Mouse (Mus musculus): ENCODE data around the gene Sik3. TPM values are rescaled to one million over a fixed set of nuclear protein-coding genes. Genes with fewer than 3 reads are reported as not detected.

Sik3 gene
- polyA plus RNA-seq, 1 experiment from 2014 or later, result 12.6 TPM

GRCm38 (mm10) chr9:46016417-46016816 lies 3.8 kb downstream of the Sik3 start:
- Histone ChIP-seq H3K9ac (replicated peaks) (no peak overlapping the region), H3K36me3 (peaks cover 18% of the 10 kb centered on the region), H3K4me1 (replicated peaks) (peaks cover 40% of the 10 kb centered on the region), H3K4me2 (no peak overlapping the region), H3K27ac (no peak overlapping the region), H3K27me3 (no peaks in the 10 kb centered on the region), H3K9me3 (no peaks in the 10 kb centered on the region), H3K4me3 (replicated peaks) (no peak overlapping the region)
- WGBS, result 69% methylated on average over 4 of the region's 4 CpGs
- ATAC-seq (ENCODE audit: insufficient number of reproducible peaks, insufficient read depth, low FRiP score, low TSS enrichment, low read depth), result no peak

DNA sequence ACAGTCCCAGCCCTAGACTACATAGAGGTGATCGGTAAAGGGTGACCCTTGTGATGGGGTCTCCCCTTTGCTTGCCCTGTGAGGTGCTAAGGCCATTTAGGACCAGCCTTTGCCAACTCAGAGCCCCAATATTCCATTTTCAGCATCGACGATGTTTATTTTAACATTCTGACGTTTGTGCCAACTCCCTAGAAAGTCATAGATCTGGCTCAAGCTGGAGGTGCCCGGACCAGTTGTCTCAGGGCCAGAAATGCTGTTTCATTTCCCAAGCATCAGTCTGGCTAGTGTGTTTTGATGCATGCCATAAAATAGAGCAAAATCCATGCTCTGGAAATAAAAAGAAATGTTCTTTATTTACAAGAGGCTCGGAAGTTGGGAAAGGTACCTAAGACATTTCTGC lies 5.7 kb downstream of the Sik3 start:
- Histone ChIP-seq H3K27ac (no peak overlapping the region), H3K9ac (replicated peaks) (no peak overlapping the region), H3K4me2 (no peak overlapping the region), H3K9me3 (no peaks in the 10 kb centered on the region), H3K27me3 (no peaks in the 10 kb centered on the region), H3K4me1 (replicated peaks) (peaks cover 37% of the 10 kb centered on the region), H3K36me3 (peaks cover 19% of the 10 kb centered on the region), H3K4me3 (replicated peaks) (no peak overlapping the region)
- no peak for ATAC-seq (ENCODE audit: insufficient number of reproducible peaks, insufficient read depth, low FRiP score, low TSS enrichment, low read depth)
- WGBS, result 92% methylated on average over 6 of the region's 6 CpGs

DNA sequence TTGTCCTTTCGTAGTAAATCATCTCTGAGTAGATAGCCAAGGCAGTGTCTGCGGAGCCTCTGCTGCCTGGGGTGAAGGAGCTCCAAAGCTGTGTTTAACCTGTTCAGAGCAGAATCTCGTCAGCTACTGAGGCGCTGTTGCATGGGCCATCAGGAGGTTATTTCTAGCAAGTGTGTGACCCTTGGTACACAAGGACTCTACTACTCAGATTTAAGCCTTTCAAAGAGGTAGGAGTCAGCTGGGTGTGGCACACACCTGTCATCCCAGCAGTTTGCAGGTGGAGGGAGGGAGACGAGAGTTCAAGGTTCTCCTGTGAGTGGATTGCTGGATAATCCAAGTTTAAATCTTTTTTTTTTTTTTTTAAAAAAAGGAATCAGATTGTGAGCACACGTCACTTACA lies 7.4 kb downstream of the Sik3 start:
- WGBS, result 83% methylated on average over 6 of the region's 6 CpGs
- H3K27me3 ChIP-seq, result no peaks in the 10 kb centered on the region
- no peak for ATAC-seq (ENCODE audit: insufficient number of reproducible peaks, insufficient read depth, low FRiP score, low TSS enrichment, low read depth)
- H3K4me1 ChIP-seq (replicated peaks), result peaks cover 23% of the 10 kb centered on the region
- peaks cover 19% of the 10 kb centered on the region for H3K36me3 ChIP-seq
- no peak overlapping the region for H3K4me3 ChIP-seq (replicated peaks)
- H3K4me2 ChIP-seq, result no peak overlapping the region
- H3K27ac ChIP-seq, result no peak overlapping the region
- no peaks in the 10 kb centered on the region for H3K9me3 ChIP-seq
- no peak overlapping the region for H3K9ac ChIP-seq (replicated peaks)

DNA sequence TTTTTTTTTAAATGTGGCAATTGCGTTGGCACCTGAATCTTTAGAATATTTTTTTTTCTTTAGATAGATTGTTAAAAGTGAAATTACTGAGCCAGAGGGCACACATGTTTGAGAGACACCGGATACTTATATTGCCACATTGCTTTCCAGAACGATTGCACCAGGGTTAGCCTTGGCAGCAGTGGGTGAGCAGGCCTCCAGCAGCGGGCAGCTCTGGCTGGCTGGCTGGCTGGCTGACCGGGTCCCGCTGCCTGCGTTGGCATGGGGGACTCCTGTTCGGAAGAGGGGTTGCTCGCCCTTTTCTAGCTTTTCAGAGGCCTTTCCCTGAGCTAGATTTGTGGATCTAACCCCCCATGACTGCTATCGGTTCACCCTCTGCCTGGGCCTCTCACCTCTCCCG lies 11.0 kb downstream of the Sik3 start:
- no peak for ATAC-seq (ENCODE audit: insufficient number of reproducible peaks, insufficient read depth, low FRiP score, low TSS enrichment, low read depth)
- Histone ChIP-seq H3K27ac (no peak overlapping the region), H3K9me3 (no peaks in the 10 kb centered on the region)

GRCm38 (mm10) chr9:46026058-46026849 lies 13.6 kb downstream of the Sik3 start:
- no peak overlapping the region for H3K4me2 ChIP-seq
- peaks cover 2% of the 10 kb centered on the region; the same call in 1 of the 2 replicates for H3K36me3 ChIP-seq
- H3K4me1 ChIP-seq (replicated peaks), result peaks cover 29% of the 10 kb centered on the region
- H3K9me3 ChIP-seq, result no peaks in the 10 kb centered on the region
- 86% methylated on average over 9 of the region's 9 CpGs for WGBS
- no peak for ATAC-seq (ENCODE audit: insufficient number of reproducible peaks, insufficient read depth, low FRiP score, low TSS enrichment, low read depth)
- H3K4me3 ChIP-seq (replicated peaks), result no peak overlapping the region
- H3K9ac ChIP-seq (replicated peaks), result no peak overlapping the region
- H3K27me3 ChIP-seq, result no peaks in the 10 kb centered on the region
- no peak overlapping the region for H3K27ac ChIP-seq

More for the DNA sequence above, 11.0 kb downstream of the Sik3 start:
- Histone ChIP-seq H3K4me1 (replicated peaks) (0 out of 2 replicates have a peak, but pooled peaks cover 12% of the 10 kb centered on the region), H3K4me3 (replicated peaks) (no peak overlapping the region), H3K9ac (replicated peaks) (no peak overlapping the region), H3K36me3 (peaks cover 13% of the 10 kb centered on the region), H3K27me3 (no peaks in the 10 kb centered on the region), H3K4me2 (no peak overlapping the region)
- 94% methylated on average over 11 of the region's 11 CpGs for WGBS

DNA sequence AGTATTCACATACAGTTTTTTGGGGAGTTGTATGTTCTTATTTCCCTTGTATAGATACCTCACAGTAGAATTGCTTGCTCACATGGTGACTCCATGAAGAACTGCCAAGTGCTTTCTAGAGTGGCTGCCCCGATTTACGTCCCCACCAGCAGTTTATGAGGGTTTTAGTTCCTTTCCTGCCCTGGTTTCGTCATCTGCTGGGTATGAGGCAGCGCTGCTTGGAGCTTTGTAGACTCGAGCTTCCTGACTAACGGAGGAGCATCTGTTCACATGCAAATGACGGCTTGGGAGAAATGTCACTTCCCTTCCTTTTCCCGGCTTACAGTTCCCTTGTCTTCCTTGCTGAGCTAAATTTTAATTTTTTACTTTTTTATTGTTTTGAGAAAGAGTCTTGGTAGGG lies 15.4 kb downstream of the Sik3 start:
- Histone ChIP-seq H3K27me3 (no peaks in the 10 kb centered on the region), H3K4me3 (replicated peaks) (no peak overlapping the region), H3K36me3 (no peaks in the 10 kb centered on the region), H3K9ac (replicated peaks) (no peak overlapping the region), H3K4me1 (replicated peaks) (peaks cover 46% of the 10 kb centered on the region), H3K27ac (no peak overlapping the region), H3K4me2 (no peak overlapping the region), H3K9me3 (no peaks in the 10 kb centered on the region)
- WGBS, result 24% methylated on average over 8 of the region's 8 CpGs
- ATAC-seq (ENCODE audit: insufficient number of reproducible peaks, insufficient read depth, low FRiP score, low TSS enrichment, low read depth), result no peak

- Histone ChIP-seq H3K9ac (replicated peaks) (no peak overlapping the region), H3K27me3 (no peaks in the 10 kb centered on the region), H3K4me3 (replicated peaks) (no peak overlapping the region), H3K9me3 (no peaks in the 10 kb centered on the region), H3K4me2 (no peak overlapping the region), H3K27ac (no peak overlapping the region), H3K4me1 (replicated peaks) (peaks cover 44% of the 10 kb centered on the region), H3K36me3 (no peaks in the 10 kb centered on the region)
- 62% methylated on average over 6 of the region's 6 CpGs for WGBS
- no peak for ATAC-seq (ENCODE audit: insufficient number of reproducible peaks, insufficient read depth, low FRiP score, low TSS enrichment, low read depth)
Measured at GRCm38 (mm10) chr9:46029534-46029933, 16.9 kb downstream of the Sik3 start.

- no peaks in the 10 kb centered on the region for H3K27me3 ChIP-seq
- H3K27ac ChIP-seq, result no peak overlapping the region
- H3K4me3 ChIP-seq (replicated peaks), result no peak overlapping the region
- H3K9ac ChIP-seq (replicated peaks), result no peak overlapping the region
- H3K9me3 ChIP-seq, result no peaks in the 10 kb centered on the region
- 76% methylated on average over 5 of the region's 5 CpGs for WGBS
- ATAC-seq (ENCODE audit: insufficient number of reproducible peaks, insufficient read depth, low FRiP score, low TSS enrichment, low read depth), result no peak
- H3K4me2 ChIP-seq, result no peak overlapping the region
- H3K36me3 ChIP-seq, result no peaks in the 10 kb centered on the region
- H3K4me1 ChIP-seq (replicated peaks), result peaks cover 50% of the 10 kb centered on the region
Measured at GRCm38 (mm10) chr9:46030184-46030583, 17.6 kb downstream of the Sik3 start.

DNA sequence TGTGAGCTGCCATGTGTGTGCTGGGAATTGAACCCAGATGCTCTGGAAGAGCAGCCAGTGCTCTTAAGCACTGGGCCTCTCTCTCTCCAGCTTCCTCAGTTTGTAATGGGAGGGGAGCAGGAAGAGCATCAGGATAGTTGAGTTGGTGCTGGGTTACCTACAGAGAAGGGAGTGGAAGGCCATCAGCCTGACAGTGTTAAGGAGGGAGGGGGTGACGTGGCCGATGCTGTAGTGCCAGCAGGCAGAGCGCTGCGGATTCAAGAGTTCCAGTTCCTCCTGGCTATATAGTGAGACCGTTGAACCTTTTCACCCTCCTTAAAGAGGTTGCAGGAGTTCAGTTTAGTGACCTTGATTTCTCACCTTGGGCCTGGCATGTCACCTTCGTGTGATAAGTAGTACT lies 18.3 kb downstream of the Sik3 start:
- Histone ChIP-seq H3K4me3 (replicated peaks) (no peak overlapping the region), H3K27me3 (no peaks in the 10 kb centered on the region), H3K9ac (replicated peaks) (no peak overlapping the region), H3K36me3 (no peaks in the 10 kb centered on the region), H3K9me3 (no peaks in the 10 kb centered on the region), H3K4me1 (replicated peaks) (peaks cover 57% of the 10 kb centered on the region), H3K4me2 (no peak overlapping the region), H3K27ac (no peak overlapping the region)
- WGBS, result 51% methylated on average over 6 of the region's 6 CpGs
- no peak for ATAC-seq (ENCODE audit: insufficient number of reproducible peaks, insufficient read depth, low FRiP score, low TSS enrichment, low read depth)

DNA sequence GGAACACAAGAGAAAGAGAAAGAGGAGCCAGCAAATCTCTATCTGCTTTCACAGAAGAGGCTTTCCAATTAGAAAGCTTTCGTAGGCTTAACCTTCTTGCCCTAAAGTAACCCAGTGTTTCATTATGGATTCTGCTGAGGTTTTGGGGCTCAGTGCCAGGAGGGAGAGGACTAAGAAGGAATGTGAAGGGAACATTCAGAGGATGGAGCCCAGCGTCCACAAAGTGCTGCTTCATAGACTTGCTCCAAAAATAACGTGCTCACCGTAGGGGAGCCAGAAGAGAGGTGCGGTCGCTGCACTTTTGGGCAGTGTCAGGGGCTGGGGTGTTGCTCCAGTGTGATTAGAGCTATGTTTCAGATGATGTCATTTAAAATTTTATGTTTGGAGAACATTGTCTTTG lies 19.6 kb downstream of the Sik3 start:
- Histone ChIP-seq H3K36me3 (no peaks in the 10 kb centered on the region), H3K4me3 (replicated peaks) (no peak overlapping the region), H3K27ac (no peak overlapping the region), H3K9ac (replicated peaks) (no peak overlapping the region), H3K9me3 (no peaks in the 10 kb centered on the region), H3K4me2 (peak overlapping the region; percentile 15; the same call in 1 of the 2 replicates), H3K4me1 (replicated peaks) (peaks cover 57% of the 10 kb centered on the region), H3K27me3 (no peaks in the 10 kb centered on the region)
- WGBS, result 70% methylated on average over 6 of the region's 6 CpGs
- ATAC-seq (ENCODE audit: insufficient number of reproducible peaks, insufficient read depth, low FRiP score, low TSS enrichment, low read depth), result no peak

GRCm38 (mm10) chr9:46033058-46033457 lies 20.4 kb downstream of the Sik3 start:
- Histone ChIP-seq H3K27ac (no peak overlapping the region), H3K27me3 (no peaks in the 10 kb centered on the region), H3K9me3 (no peaks in the 10 kb centered on the region), H3K4me1 (replicated peaks) (peaks cover 53% of the 10 kb centered on the region), H3K4me2 (no peak overlapping the region), H3K36me3 (no peaks in the 10 kb centered on the region), H3K9ac (replicated peaks) (no peak overlapping the region), H3K4me3 (replicated peaks) (no peak overlapping the region)
- ATAC-seq (ENCODE audit: insufficient number of reproducible peaks, insufficient read depth, low FRiP score, low TSS enrichment, low read depth), result no peak
- 19% methylated on average over 1 of the region's 1 CpGs for WGBS

DNA sequence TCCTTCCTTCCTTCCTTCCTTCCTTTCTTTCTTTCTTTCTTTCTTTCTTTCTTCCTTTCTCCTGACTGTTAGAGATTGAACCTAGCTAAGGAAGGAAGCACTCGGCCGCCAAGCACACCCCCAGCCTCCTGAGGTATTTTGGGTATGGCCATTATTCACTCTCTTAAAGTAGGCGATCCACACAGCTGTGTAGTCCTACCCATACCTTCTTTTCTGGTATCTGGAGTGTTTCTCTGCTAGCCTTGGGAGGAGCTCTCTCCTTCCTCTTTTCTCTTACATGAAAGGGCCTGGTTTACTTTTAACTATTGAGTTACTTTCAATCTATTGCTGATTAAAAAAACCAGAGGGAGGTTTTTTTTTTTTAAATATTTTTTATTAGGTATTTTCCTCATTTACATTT lies 21.2 kb downstream of the Sik3 start:
- Histone ChIP-seq H3K4me1 (replicated peaks) (peaks cover 51% of the 10 kb centered on the region), H3K27me3 (no peaks in the 10 kb centered on the region), H3K27ac (no peak overlapping the region), H3K9me3 (no peaks in the 10 kb centered on the region), H3K4me3 (replicated peaks) (no peak overlapping the region), H3K9ac (replicated peaks) (no peak overlapping the region), H3K4me2 (no peak overlapping the region), H3K36me3 (no peaks in the 10 kb centered on the region)
- no peak for ATAC-seq (ENCODE audit: insufficient number of reproducible peaks, insufficient read depth, low FRiP score, low TSS enrichment, low read depth)
- WGBS, result 79% methylated on average over 3 of the region's 3 CpGs
